Mouse (Mus musculus) skeletal muscle tissue, adult 2 months (tissue): ENCODE measurements at regions not wholly inside any gene's neighbourhood (a gene's known extent, or its start where the extent isn't known, plus 50 kb on each side); places are given as distances from the start of the nearest gene placed in this dataset.

ENCODE experiments used
- DNase-seq: peaks from one replicate; pipeline ENCODE4 v3.0.0-alpha.2; 2012; ENCODE audit warnings: low read depth, low spot score

- no peak for DNase-seq
These were observed 197.8 kb downstream of the Hs3st1 start for GRCm38 (mm10) chr5:39557376-39558001.

- no peak for DNase-seq
These were observed 218.2 kb downstream of the Hs3st1 start for GRCm38 (mm10) chr5:39537044-39537443.

GRCm38 (mm10) chr5:39536351-39536750, 218.9 kb downstream of the Hs3st1 start:
- DNase-seq: no peak

GRCm38 (mm10) chr5:39510246-39510645, 245.0 kb downstream of the Hs3st1 start:
- no peak for DNase-seq

GRCm38 (mm10) chr5:39482756-39483155, 272.5 kb downstream of the Hs3st1 start:
- DNase-seq: no peak

GRCm38 (mm10) chr5:39458116-39458525, 297.2 kb downstream of the Hs3st1 start:
- no peak for DNase-seq

GRCm38 (mm10) chr5:39453706-39454105, 301.6 kb downstream of the Hs3st1 start:
- DNase-seq: no peak

GRCm38 (mm10) chr5:39440817-39441216, 314.5 kb downstream of the Hs3st1 start:
- DNase-seq: no peak

- no peak for DNase-seq
These were observed 317.6 kb downstream of the Hs3st1 start for GRCm38 (mm10) chr5:39437463-39438201.

- DNase-seq: no peak
These were observed 329.2 kb downstream of the Hs3st1 start for GRCm38 (mm10) chr5:39426053-39426452.

- DNase-seq: no peak
These were observed 331.6 kb downstream of the Hs3st1 start for GRCm38 (mm10) chr5:39423720-39424119.

- no peak for DNase-seq
These were observed 336.5 kb downstream of the Hs3st1 start for GRCm38 (mm10) chr5:39418795-39419194.

GRCm38 (mm10) chr5:39417845-39418154, 337.5 kb downstream of the Hs3st1 start:
- DNase-seq: no peak

- DNase-seq: peak; percentile 10
These were observed 338.0 kb downstream of the Hs3st1 start for GRCm38 (mm10) chr5:39417121-39417844.

GRCm38 (mm10) chr5:39416597-39417023, 338.7 kb downstream of the Hs3st1 start:
- DNase-seq: no peak

- DNase-seq: no peak
These were observed 342.5 kb downstream of the Hs3st1 start for GRCm38 (mm10) chr5:39412756-39413155.

- DNase-seq: no peak
These were observed 364.8 kb downstream of the Hs3st1 start for GRCm38 (mm10) chr5:39390391-39390987.

GRCm38 (mm10) chr5:39384410-39384809, 370.9 kb downstream of the Hs3st1 start:
- no peak for DNase-seq

- no peak for DNase-seq
These were observed 381.1 kb downstream of the Hs3st1 start for GRCm38 (mm10) chr5:39374199-39374598.

- DNase-seq: no peak
These were observed 406.6 kb downstream of the Hs3st1 start for GRCm38 (mm10) chr5:39348680-39349079.

GRCm38 (mm10) chr5:39347019-39347418, 408.3 kb downstream of the Hs3st1 start:
- DNase-seq: no peak

- DNase-seq: no peak
These were observed 417.4 kb downstream of the Hs3st1 start for GRCm38 (mm10) chr5:39337917-39338316.
